Mouse (Mus musculus) layer of hippocampus, postnatal 10 days (tissue): ENCODE data around the gene Mphosph9. TPM values are rescaled to one million over a fixed set of nuclear protein-coding genes. Genes with fewer than 3 reads are reported as not detected.
"Not testable (repeated sequence)": the region's sequence is repeated elsewhere in the genome, so short reads cannot be mapped to it uniquely, and the experiment has no call there.

Source experiments
- DNase-seq, 2 experiments: peaks; one replicate each; pipeline ENCODE4 v3.0.0; 2021; ENCODE audit warnings: low spot score in 2 of 2
- total RNA-seq, 2 experiments: library from RNA; stranded (reverse); gene quantifications; 2 replicates each; pipeline ENCODE4 v1.2.3; 2021

The Mphosph9 gene
- total RNA-seq, 2 experiments from 2014 or later: 21.9 to 24.2 TPM

DNA sequence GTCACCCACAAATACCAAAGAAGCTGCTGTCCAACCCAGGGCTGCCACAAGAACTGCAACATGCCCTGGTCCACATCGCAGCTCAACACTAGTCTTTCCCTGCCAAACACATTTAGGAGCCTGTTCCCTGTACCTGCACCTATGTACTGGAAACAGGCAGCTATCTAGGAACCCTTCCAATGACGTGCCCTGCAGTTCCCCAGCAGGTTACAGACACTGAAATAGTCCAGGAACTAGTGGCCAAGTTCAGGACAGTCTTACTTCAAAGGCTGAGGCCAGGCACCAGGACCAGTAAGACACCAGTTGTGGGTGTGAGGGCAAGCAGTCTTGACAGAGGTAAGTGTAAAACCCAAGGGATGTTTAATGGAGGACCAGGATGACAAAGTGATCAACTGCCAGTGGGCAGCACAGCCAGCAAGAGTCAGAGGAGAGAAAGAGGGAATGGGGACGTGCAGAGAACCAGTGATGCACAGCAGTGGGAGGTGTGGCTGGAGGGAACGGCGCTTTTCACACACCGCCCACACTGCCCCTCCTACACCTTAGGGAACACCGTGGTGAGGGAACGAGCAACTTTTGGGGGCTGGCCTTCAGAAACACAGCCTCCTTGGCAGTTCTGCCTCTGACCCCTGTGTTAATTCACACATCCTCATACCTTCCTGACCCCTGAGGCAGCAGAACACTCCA lies 110.1 kb downstream of the Mphosph9 start:
- no peak for DNase-seq

DNA sequence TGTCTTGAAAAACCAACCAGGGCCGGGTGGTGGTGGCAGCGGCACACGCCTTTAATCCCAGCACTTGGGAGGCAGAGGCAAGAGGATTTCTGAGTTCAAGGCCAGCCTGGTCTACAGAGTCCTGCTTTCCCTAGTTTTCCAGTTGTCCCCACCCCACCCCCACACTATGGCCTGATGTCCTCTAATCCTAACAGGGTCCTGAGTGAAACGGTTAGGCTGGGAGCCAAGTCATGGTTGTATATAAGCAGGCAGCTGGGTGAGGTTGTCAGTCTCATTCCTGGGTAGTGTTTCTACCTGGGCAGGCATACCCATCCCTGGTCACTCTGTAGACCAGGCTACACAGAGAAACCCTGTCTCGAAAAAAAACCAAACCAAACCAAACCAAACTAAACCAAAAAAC lies 110.7 kb downstream of the Mphosph9 start:
- DNase-seq: not testable (repeated sequence)

DNA sequence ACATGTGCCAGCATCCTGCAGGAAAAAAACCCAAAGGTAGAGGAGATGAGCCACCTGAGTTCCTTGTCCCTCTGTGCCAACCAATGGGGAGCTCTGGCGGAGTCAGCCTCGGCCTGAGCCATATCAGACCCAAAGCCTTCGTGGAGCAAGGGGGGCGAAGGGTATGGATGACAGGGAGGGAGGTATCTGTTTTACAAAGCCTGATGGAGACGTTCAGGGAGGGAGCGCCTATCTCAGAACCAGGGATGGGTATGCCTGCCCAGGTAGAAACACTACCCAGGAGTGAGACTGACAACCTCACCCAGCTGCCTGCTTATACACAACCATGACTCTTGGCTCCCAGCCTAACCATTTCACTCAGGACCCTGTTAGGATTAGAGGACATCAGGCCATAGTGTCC lies 111.4 kb downstream of the Mphosph9 start:
- no peak for DNase-seq

DNA sequence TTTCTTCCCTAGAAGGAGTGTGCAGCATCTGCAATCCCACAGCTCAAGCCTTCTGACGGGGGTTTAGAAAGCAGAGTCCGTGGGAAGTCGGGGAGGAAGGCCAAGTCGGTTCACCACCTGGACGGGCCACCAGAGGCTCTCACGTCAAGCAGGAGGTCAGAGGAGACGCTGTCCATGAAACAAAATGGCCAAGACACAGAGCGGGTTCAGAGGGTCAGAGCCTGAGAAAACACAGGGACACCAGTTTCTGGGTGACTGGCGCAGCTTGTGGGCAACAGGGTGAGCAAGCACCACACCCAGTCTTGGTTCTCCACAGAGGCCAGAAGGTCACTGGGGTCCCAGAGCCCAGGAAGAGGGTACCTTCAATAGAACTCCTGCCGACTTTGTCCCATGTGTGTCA lies 112.1 kb downstream of the Mphosph9 start:
- DNase-seq: no peak

DNA sequence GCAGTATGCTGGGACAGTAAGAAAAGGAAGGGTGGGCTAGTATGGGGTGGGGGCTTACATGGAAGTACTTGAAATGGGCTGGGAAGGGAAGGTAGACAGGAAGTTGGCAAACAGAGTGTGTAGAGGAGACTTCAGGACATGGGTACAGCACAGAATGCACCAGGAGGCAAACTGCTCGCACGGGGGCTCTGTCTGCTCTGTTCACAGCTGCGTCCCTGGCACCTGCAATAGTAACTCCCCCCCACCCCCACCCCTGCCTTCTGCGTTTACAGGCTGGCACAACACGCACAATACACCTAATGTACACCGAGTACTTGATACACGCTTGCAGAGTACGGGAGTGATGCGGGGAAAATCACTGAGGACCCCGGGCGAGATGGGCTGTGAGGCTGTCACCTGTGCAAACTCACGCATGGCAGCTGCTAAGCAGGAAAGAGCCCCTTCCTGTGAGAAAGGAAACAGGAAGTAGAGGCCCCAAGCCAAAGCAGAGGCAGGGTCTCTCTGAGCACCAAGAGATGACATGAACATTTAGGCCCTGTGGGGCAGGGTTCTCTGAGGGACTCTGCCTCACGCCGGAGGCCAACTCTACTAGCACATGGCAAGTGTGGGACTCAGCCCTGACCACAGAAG lies 113.1 kb downstream of the Mphosph9 start:
- no peak for DNase-seq

DNA sequence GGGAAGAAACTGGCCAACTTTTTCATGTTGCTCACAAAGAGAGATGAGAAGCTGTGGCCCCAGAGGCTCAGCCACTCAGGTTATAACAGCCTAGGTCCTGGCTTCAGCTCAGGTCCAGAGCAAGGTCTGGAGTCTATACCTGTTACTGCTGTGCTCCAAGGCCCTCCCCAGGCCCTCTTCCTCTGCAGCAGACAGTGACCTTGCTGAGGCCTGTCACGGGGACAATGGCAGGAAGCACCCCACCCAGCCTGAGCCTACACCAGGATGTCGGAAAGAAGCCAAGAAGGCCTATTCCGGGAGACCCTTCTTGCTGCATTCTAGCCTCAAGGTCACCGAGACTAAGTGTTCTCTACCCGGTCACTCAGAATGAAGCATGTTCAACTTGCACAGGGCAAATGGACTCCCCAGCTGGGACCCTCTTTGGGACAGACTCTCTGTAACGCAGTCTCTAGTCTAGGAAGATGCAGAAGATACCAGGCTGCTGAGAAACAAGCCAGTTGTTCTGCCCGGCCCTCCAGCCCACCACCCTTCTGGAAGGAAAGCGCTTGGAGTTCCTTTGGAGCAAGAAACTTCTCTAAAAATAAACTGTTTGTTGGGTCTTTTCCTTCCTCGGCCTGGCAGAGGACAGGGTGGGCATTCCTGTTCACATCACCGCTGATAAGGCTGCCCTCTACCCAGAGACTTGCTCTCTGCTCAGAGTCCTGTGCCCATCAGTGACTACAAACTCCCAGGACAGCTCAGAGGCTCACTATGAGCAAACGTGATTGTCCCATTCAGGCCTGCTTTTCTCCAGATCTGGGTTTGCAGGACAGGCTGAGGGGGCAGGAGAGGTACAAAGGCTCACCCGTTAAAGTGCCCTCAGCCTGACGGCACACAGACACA lies 113.9 kb downstream of the Mphosph9 start:
- DNase-seq: no peak

DNA sequence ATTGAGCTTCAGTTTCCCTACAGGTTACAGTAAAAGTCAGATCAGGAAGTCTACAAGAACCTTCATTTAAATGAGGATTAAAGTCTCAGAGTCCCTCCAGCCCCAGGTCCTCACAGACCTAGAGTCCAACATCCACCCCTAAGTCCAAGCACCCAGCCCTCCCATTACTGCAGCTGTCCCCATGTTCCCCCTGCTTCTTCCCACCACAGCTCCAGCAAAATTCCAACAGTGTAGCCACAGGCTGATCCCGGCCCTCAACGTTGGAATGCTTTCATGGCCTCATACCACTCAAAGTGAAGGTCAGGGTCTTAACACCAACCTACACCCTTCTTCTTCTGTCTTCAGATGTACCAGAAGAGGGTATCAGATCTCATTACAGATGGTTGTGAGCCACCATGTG lies 116.1 kb downstream of the Mphosph9 start:
- DNase-seq: no peak

DNA sequence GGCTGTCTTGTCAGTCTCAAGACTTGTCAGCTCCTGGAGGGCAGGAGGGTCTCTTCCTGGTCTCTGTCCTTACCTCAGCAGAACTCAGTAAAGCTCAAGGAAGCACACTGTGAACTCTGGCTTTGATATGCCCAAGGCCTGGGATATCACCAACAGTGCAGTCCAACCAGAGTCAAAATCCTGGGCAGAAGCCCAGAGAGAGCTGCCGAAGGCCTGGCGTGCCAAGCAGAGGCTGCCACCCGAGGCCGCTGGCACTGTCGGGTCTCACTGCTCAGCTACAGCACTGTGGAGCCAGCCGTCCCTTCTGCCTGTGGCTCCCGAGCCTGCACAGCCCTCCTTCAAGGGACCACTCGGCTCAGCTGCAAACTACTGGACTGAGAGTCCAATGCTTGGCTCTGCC lies 116.5 kb downstream of the Mphosph9 start:
- peak; percentile 63 to 73 for DNase-seq

DNA sequence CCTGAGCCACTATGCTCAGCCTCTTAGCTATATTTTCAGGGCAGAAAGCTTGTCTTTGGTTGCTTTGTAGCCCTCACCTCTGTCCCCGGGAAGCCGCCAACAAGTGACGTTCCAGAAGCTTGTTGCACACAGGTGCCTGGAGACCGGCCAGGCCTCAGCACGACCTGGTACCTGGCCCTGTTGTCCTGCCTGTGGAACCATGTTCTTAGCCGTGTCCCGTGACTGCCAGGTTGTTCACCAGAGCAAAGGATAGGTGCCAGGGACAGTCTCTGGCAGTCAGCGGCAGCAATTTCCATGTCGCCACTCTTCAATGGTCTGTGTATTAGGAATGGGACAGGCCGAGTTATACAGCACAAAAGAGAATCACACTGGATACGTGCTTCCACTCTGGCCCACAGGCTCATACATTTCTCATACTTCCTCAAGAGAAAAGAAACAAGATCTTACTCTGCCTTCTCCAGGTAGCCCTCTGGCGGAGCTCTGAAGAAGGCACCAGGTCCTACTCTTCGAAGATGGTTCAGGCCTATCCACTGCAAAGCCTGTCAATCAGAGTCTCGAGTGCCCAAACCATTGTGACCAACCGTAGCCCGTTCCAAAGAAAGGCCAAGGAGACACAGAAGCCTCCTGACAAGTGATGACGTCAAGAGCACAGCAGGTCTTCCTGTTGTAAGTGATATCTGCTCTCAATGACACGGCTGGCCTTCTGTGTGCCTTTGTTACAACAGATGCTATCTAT lies 117.3 kb downstream of the Mphosph9 start:
- DNase-seq: no peak

DNA sequence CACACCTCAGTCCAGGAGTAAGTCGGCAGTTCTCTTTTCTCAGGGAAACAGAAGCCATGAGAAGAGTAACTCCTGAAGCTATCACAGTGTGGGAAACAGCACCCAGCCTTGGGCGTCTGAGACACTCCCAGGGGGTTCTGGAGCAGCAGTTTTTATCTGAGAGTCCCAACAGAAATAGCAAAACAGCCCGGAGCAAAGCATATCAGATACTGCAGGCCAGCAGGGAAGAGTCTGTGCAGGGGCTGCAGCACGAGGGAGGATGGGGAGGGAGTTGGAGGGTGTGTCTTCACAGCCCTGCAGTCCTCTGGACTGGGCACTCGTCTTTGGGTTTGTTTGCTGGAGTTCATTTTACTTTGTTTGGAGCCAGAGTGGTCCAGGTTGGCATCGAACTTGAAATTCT lies 117.9 kb downstream of the Mphosph9 start:
- no peak for DNase-seq

DNA sequence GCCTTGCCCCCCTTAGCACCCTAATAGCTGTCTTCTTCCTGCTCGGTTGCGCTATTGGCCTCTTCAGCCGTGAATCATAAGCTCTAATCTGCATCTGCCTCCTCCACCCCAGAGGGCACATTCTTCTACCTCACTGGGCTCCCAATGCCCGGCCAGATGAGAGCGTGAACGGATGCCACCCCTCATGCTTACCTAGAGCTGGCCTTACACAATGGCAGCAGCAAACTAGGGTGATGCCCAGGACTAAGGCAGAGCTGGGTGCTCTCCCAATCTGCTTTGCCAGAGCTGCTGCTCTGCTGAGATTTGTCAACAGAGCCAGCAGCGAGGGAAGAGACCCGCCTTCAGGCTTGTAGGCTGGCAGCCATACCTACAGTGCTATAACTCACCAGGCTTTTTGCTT lies 119.7 kb downstream of the Mphosph9 start:
- DNase-seq: no peak

DNA sequence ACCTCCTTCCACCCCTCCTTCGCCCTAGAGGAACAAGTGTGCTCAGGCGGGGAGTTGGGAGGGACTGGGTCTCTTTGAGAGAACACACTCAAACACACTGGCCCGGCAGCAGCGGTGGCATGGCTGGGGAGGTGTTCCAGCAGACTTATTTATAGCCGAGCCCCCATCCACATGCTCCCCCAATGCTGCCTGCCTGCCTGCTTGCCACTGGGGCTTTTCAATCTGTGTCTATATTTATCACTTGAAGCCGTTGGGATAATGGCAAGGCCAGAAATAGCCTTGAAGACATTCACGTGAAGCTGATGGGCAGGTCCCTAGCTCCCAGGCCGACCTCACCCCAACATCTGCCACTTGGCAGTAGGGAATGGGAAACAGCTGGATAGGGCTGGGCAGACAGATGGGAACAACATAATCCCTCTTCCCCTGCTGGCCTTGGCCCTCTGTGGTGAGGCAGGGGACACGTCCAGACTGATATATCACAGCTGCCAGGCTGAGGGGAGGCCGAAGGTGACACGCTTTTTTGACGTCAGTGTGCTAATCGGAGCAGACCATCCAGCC lies 121.2 kb downstream of the Mphosph9 start:
- DNase-seq: no peak

DNA sequence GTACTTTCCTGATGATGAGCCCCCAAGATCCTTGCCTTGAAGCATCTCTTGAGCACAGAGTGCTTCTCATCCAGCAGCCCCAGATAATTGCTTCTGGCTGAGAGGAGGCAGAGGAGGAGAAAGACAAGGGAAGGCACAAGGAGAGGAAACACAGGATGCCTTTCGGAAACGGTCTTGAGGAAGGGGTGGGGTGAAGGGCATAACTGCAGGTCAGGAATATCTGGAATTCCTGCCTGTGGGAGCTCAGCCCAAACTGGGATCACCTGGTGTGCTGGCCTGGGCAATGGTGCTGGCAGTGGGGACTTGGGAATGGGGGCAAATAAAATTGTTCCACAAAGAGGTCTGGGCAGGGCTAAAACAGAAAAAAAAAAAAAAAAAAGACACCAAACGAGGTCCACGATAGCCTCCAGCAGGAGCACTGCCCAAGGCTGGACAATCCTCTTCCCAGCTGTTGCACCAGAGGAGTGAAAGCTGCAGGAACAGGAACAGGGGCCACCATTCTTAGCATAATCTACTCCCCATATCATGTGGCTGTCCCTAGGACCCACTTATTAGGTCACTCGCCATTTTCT lies 121.9 kb downstream of the Mphosph9 start:
- no peak for DNase-seq

DNA sequence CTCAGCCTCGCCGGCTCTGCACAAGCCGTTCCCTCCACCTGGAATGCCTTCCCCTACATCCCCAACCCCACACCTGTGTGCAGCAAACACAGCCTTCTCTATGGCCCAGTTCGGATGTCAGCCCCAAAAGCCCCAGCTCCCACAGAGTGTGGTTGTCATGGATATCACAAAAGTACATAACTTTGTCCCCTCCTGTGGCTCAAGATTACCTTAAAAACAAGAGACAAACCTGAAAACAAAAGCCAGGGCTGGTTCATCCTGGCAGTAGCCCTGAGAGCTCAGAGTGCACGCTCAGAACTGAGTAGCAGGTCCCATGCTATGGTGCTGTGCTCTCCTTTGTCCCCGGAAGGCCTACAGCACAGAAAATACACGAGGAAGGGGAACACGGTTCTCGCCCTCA lies 122.6 kb downstream of the Mphosph9 start:
- no peak for DNase-seq

DNA sequence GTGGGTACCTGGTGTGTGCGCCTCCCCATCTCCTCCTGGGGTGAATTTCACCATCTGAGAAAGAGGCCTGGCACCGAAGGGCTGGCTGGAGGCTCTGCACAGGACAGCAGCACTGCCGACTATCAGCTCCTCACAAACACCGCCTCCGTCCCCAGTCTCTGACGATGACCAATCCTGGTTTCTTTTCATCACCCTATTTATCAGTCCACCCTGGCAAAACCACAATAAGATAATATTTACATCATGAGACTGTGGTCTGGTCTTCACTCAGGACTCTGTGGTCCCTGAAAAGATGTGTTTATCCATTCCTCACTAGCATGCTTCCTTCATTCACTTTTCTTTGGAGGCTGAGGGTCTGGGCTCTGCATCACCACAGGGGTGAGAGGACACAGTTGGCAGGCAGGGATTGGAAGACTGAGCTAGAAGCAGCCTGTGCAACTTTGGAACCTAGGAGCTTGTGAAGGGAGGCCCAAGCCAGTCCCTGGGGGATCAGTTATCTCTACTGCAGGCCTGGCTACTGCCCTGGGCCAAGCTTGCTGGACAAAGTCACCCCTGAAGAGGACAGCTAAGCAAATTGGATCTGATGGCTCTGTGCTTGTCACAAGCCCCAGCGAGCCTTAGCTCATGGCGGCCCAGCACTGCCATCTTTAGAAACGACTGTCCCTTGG lies 123.5 kb downstream of the Mphosph9 start:
- DNase-seq: no peak

DNA sequence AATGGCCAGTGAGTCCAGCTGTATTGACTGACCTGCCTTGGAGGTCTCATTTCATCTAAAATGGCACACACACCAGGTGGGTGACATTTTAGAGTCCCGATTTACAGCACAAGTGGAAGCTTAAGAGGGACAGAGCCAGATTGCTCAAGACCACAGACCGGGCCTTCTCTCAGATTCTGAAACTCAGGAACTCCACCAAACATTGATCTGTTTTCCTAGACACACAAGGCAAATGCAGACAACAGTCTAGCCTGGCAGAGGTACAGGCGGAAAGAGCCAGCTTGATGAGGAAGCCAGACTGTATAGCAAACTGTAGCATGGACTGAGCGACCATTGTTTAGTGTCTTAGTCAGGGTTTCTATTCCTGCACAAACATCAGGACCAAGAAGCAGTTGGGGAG lies 124.5 kb downstream of the Mphosph9 start:
- no peak for DNase-seq

DNA sequence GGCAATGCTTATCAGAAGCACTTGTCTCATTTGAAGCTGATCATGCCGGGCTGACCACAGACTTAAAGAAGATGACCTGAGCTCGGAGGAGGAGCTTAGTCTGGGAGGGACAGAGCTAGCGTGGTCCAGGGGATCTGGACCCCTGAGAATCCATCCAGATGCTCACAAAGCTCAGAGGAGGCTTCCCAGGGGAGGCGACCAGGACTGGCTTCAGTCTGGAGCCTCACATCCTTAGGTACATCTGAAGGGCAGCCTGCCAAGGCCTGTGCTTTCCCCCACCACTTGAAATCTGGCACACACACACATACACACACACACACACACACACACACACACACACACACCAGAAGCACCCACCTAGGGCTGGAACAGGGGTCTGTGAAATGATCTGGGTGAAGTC lies 125.7 kb downstream of the Mphosph9 start:
- no peak for DNase-seq

DNA sequence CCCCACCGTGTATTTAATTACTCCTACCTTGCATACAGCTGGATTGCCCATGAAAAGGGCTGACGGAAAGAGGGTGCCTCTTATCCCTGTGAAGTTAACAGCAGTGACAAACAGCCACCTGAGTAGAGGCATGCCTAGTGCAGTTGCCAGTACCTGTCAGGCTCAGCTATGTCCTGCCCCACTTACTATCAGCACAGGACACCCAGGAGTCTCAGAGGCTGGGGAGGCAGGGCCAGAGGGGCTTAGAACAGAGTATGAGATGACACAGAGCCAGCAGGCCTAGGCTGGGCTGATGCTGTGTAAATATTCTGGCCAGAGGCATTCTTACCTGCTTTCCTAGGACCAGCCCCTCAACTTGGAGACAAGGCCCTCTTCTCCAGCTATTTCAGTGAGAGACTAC lies 126.2 kb downstream of the Mphosph9 start:
- no peak for DNase-seq
